Mouse (Mus musculus): ENCODE results near the gene Tert. TPM values are rescaled to one million over a fixed set of nuclear protein-coding genes. Genes with fewer than 3 reads are reported as not detected.

Gene Tert
- 1 to 10 TPM; 2.2 to 3.1 TPM for total RNA-seq (2021)

DNA sequence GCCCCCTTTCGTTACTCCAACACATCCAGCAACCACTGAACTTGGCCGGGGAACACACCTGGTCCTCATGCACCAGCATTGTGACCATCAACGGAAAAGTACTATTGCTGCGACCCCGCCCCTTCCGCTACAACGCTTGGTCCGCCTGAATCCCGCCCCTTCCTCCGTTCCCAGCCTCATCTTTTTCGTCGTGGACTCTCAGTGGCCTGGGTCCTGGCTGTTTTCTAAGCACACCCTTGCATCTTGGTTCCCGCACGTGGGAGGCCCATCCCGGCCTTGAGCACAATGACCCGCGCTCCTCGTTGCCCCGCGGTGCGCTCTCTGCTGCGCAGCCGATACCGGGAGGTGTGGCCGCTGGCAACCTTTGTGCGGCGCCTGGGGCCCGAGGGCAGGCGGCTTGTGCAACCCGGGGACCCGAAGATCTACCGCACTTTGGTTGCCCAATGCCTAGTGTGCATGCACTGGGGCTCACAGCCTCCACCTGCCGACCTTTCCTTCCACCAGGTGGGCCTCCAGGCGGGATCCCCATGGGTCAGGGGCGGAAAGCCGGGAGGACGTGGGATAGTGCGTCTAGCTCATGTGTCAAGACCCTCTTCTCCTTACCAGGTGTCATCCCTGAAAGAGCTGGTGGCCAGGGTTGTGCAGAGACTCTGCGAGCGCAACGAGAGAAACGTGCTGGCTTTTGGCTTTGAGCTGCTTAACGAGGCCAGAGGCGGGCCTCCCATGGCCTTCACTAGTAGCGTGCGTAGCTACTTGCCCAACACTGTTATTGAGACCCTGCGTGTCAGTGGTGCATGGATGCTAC is at the start of gene Tert:
Gene Tert, plus strand, starts transcription at position 167 of the 805 bp plus-strand sequence.
- intact Hi-C loops (cut with DNase I) = no loop called here

DNA sequence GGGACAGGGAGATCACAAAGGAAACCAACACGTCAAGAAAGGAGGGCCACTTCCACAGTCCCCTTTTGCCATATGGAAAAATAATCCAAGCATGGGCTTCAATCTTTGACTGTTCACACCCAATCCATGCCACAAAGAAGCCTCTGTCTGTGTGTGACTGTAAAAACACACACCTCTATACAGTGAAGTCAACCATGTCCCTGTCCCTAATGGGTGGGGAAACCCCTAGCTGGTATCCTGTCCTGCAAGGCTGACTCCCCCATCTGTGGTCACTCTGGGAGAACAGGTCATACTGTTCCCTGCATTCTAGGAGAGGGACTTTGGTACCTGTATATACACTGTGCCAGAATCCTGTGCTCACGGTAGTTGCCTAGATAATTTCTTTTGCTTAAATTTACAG is 49.4 kb upstream of the Tert start:
- DNase-seq (ENCODE audit: low spot score in 2 of 2) = no peak
- intact Hi-C loops (cut with DNase I) = no loop called here

More for the DNA sequence above, at the start of gene Tert:
- DNase-seq (ENCODE audit: low spot score in 2 of 2) = peak; percentile 32 to 35

DNA sequence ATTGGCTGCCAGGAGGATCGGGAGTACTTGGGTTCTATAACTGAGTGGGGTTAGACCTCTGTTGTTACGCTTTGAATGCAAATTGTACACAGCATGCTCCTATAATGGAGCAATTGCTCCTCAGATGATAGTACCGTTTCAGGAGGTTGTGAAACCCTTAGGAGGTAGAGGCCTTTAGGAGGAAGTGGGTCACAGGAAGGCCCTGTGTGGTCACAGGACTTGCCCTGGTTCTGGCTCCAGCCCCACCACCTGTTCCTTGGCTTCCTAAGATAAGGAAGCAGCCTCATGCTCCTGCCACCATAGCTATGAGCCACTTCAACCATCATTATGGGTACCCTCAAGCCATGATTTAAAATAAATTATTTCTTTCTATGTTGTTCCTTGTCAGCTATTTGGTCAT is 35.2 kb upstream of the Tert start:
- intact Hi-C loops (cut with DNase I) = no loop called here
- DNase-seq (ENCODE audit: low spot score in 2 of 2) = no peak

DNA sequence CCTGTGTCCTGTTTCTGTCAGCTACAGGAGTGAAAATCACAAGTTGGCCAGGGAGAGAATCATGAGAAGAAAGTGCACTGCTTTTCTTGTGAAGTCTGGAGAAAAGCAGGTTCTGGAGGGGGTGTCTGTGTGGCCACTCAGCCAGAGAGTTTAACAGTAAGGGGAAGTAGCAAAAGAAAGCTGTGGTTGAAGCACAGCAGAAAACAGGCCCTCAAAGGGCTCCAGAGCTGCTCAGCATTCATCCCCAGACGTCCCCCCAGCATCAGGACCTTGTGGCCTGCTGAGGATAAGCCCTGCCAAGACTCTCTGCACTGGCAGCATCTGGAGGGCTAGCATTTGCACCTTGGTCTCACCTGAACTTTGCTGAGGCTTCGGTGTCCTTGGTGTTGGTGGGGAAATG is 34.2 kb upstream of the Tert start:
- DNase-seq (ENCODE audit: low spot score in 2 of 2) = no peak
- intact Hi-C loops (cut with DNase I) = no loop called here

DNA sequence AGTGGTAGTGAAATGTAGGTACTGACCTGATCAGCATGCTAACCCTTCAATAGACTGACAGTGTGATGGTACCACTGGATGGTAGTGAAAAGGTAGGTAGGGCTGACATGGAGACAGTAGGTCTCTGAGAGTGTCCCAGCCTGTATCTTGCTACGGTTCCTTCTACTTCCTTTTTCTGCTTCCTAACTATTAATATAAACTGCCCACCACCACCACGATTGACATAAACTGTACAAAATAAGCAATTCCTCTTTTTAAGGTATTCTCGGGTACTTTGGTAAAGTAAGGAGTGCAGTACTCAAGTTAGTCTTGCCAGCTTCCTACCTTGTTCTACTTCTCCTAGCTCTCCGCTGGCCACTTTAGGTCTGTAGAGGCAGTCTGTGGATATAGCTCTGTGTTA is 30.4 kb upstream of the Tert start:
- no peak for DNase-seq (ENCODE audit: low spot score in 2 of 2)
- intact Hi-C loops (cut with DNase I) = no loop called here

GRCm38 (mm10) chr13:73600217-73600616 is 26.5 kb upstream of the Tert start:
- intact Hi-C loops (cut with DNase I) = loop anchor here (10.0 kb wide), 1 partner anchor 275 kb away; the partner anchor contains the start of genes Mrpl36 and Ndufs6
- no peak for DNase-seq (ENCODE audit: low spot score in 2 of 2)

GRCm38 (mm10) chr13:73603046-73603445 is 23.7 kb upstream of the Tert start:
- intact Hi-C loops (cut with DNase I) = loop anchor here (10.0 kb wide), 1 partner anchor 278 kb away; the partner anchor contains the start of genes Mrpl36 and Ndufs6
- no peak for DNase-seq (ENCODE audit: low spot score in 2 of 2)

DNA sequence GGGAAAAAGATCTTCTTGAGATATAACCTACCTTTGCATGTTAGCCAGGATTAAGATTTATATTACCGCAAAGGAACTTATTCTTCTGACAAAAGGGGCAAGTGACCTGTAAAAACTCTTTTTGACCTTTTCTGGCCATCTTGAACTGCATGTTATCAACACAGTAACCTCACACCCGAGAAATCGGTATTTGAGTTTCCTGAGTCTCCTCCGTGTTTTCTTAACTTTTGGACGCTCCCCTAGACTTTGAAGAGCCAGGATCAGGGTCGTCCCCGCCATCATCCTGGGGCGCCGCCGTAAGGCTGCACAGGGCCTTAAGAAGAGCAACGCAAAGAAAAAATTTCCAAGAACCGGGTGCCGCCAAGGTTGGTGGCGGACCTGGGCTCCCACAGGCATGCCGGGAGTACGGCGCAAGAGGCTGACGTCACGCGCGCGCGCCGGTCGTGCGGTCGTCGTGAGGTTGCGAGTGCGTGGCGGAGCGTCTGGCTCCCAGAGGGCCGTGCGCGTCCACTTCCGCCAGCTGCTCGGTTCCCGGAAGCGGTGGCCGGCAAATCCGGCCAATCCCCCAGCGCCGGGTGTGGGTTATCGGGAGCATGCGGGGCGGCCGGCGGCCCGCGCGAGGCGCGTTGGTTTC is 23.1 kb upstream of the Tert start, which contains the start of gene Clptm1l:
Gene Clptm1l, plus strand, starts transcription at position 485 of the 634 bp plus-strand sequence.
- intact Hi-C loops (cut with DNase I) = loop anchor here (10.0 kb wide), 1 partner anchor 279 kb away; the partner anchor contains the start of genes Mrpl36 and Ndufs6
- peak; percentile 99 for DNase-seq (ENCODE audit: low spot score in 2 of 2)

DNA sequence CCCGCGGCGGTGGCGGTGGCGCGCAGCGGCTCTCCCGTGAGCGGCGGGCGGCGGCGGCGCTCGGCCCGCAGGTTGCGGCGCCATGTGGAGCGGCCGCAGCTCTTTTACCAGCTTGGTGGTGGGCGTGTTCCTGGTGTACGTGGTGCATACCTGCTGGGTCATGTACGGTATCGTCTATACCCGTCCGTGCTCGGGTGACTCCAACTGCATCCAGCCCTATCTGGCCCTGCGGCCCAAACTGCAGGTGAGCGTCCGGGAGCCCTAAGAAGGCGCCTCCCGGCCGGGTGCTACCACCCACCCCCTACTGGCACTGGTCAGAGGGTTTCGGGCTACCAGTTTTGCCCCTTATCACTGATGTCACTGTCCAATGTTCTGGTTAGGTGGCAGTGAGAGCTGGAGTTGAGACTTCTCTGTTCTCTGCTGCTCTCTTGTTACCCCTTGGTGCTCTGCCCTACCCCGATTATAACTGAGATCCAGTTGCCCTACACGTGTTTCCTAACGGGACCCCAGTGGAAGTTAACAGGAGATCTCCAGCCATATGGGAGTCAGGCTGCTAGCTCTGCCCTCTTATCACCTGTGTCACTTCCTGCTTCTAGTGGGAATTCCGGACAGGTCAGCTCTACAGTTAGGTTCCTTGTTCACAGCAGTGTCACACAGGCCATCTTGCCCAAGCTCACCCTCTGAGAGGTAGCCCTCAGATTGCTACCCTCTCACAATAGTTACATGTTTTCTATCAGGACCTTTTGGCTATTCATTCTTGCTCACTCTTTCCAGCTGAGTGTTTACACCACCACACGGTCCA is 22.4 kb upstream of the Tert start:
- intact Hi-C loops (cut with DNase I) = loop anchor here (10.0 kb wide), 1 partner anchor 280 kb away; the partner anchor contains the start of genes Mrpl36 and Ndufs6
- DNase-seq (ENCODE audit: low spot score in 2 of 2) = no peak

DNA sequence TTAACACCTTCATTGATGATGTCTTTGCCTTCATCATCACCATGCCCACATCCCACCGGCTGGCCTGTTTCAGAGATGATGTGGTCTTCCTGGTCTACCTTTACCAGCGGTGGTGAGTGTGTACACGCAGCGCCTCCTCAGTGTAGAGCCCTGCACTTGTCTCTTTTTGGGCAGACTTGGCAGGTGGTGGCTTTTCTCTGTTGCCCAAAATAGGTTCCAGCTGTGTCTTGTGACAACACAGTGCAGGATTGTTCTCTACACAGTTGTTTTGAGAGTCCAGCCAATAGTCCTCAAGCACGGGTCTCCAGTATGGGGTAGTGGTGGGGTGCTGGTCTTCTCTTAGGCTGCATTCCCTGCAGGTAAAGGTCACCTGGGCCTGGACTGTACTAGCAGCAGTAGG is 8.3 kb upstream of the Tert start:
- intact Hi-C loops (cut with DNase I) = loop anchor here (5.0 kb wide), 1 partner anchor 106 kb away; no protein-coding TSS in a partner anchor
- no peak for DNase-seq (ENCODE audit: low spot score in 2 of 2)

- no peak for DNase-seq (ENCODE audit: low spot score in 2 of 2)
- intact Hi-C loops (cut with DNase I) = loop anchor here (5.0 kb wide), 1 partner anchor 193 kb away; no protein-coding TSS in a partner anchor
Observed at GRCm38 (mm10) chr13:73620637-73621036, 6.1 kb upstream of the Tert start.

GRCm38 (mm10) chr13:73626410-73626744 is 334 bp upstream of the Tert start:
- no peak for DNase-seq (ENCODE audit: low spot score in 2 of 2)
- intact Hi-C loops (cut with DNase I) = no loop called here

GRCm38 (mm10) chr13:73628586-73629113 is 1.9 kb downstream of the Tert start:
- intact Hi-C loops (cut with DNase I) = no loop called here

GRCm38 (mm10) chr13:73631837-73632236 is 5.1 kb downstream of the Tert start:
- intact Hi-C loops (cut with DNase I) = no loop called here
- no peak for DNase-seq (ENCODE audit: low spot score in 2 of 2)

More at GRCm38 (mm10) chr13:73628586-73629113, 1.9 kb downstream of the Tert start:
- DNase-seq (ENCODE audit: low spot score in 2 of 2) = no peak

GRCm38 (mm10) chr13:73637826-73638225 is 11.1 kb downstream of the Tert start:
- no peak for DNase-seq (ENCODE audit: low spot score in 2 of 2)
- intact Hi-C loops (cut with DNase I) = no loop called here

DNA sequence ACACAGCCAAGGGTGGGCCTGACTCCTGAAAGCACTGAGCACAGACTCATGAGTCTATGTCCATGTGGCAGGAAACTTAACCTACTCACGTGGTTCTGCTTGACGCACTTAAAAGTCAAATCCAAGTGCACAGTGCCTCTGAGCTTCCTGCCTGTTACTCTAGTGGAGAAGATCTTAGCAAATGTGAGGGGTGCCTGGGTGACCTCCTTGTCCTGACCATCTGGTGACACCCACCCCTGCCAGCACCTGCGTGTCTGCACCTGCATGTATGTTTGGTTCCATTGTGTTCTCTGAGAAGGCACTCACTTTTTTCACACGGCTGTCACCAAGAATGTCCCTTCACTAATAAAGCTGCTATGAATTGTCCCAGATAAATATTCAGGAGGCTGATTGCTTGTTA is 14.6 kb downstream of the Tert start:
- intact Hi-C loops (cut with DNase I) = no loop called here
- no peak for DNase-seq (ENCODE audit: low spot score in 2 of 2)

- DNase-seq (ENCODE audit: low spot score in 2 of 2) = peak; percentile 48 to 66
- intact Hi-C loops (cut with DNase I) = loop anchor here (5.0 kb wide), 2 partner anchors 46 to 66 kb away; no protein-coding TSS in a partner anchor
Observed at GRCm38 (mm10) chr13:73646397-73647087, 19.8 kb downstream of the Tert start.

- DNase-seq (ENCODE audit: low spot score in 2 of 2) = no peak
- intact Hi-C loops (cut with DNase I) = no loop called here
Observed at GRCm38 (mm10) chr13:73653266-73653665, 26.6 kb downstream of the Tert start.

DNA sequence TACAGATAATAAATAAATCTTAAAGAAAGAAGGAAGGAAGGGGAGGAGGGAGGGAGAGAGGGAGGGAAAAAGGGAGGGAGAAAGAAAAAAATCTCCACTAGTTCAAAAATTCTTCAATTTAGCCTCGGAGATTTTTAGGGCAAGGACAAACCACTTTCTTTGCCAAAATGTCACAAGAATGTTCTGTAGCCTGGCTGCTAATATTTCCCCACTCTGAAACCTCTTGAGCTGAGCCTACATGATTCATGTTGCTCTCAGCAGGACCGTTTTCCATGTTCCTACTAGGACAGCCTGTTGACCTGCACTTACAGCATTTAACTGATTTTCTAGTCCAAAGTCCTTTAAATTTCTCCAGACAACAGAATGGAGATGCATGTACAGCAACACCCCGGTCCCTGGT is 28.3 kb downstream of the Tert start:
- intact Hi-C loops (cut with DNase I) = no loop called here
- no peak for DNase-seq (ENCODE audit: low spot score in 2 of 2)

All from left cerebral cortex, postnatal 36 days (tissue).